8 mouse cellular contexts compared by ENCODE assay signal in the genomic region with DNA sequence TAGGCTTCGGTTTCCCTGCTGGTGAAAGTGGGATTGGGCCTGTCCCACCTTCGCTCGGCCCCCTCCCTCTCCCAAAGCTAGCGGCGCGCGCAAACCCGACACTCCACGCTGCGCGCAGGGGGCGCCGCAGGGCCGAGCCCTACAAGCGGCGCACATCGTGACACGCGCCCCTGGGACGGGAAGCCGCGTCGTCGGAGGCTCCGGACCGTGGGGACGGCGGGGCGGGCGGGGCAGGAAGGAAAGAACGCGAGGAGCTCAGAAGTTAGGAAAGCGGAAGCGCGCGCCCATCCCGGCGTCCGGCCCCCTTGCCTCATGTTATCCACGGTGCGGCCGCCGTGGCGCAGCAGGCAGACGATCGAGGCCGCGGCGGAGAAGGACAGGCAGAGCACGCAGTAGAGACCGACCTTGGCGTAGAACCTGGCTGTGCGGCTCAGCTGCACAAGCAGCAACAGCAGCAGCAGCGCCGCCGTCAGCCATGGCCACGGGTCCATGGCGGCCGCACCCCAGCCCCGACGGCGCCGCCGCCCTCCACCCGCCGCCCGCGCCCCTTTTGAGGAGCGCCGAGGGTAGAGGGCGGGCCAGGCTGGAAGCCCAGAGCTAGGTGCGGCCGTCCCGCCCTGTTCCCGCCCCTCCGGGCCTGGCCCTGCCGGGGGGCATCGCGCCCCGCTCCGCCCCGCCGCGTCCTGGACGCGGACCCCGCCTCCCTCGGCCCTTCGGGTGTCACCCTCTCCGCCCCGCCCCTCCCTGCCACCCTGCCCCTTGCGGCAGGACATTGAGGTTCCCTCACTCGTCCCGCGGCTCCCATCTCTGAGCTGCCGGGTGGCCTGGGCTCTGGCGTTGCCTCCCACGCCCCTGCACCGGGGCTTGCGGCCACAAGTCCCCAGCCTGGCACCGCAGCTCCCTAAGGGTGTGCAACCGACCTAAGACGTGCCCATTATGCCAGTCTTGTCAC. TPM values are rescaled to one million over a fixed set of nuclear protein-coding genes. Genes with fewer than 3 reads are reported as not detected.
A peak's percentile ranks its signal among the peaks of the same experiment; 100 is the strongest.
DNase-seq lines count a peak whose midpoint lies in the region; ATAC-seq and TF ChIP-seq lines count a peak whose summit lies in the region.

A gene (minus strand): TSS at position 698 of the 952 bp plus-strand sequence.

- TF ChIP-seq CTCF in embryonic fibroblast, embryonic 13.5 days (IDR thresholded peaks at IDR 0.05; ENCODE audit: borderline replicate concordance, insufficient read depth, low read length) = no peak
- TF ChIP-seq CTCF in lung, postnatal 0 days (IDR thresholded peaks at IDR 0.05) = peak; percentile 69
- TF ChIP-seq CTCF in olfactory bulb, adult 2 months (IDR thresholded peaks at IDR 0.05; ENCODE audit: insufficient read depth, low read depth, low read length) = no peak

- peak; percentile 71 for DNase-seq in 3T3-L1 (ENCODE audit: low read depth, low spot score)
- DNase-seq in ZHBTc4 (ENCODE audit: low read depth, low spot score) = peak; percentile 94
- DNase-seq in kidney, postnatal 10 days = peak; percentile 92
- peak; percentile 96 for DNase-seq in lung, postnatal 0 days (ENCODE audit: low spot score)
- peak; percentile 79 to 87 for DNase-seq in thymus, postnatal 36 days

- no peaks in the 10 kb centered on the region for H3K27me3 ChIP-seq in heart, embryonic 15.5 days
- H3K27me3 ChIP-seq in lung, postnatal 0 days (replicated peaks; ENCODE audit: insufficient read depth, low read length) = no peaks in the 10 kb centered on the region

- peak; percentile 86 for ATAC-seq in heart, embryonic 15.5 days (replicated peaks; ENCODE audit: insufficient number of reproducible peaks, insufficient read depth, low FRiP score, low read depth)
- ATAC-seq in lung, postnatal 0 days = peak; percentile 88

- peak; percentile 79 for TF ChIP-seq POLR2A in embryonic fibroblast, embryonic 13.5 days (IDR thresholded peaks at IDR 0.05; ENCODE audit: low read depth, low read length)
- TF ChIP-seq POLR2A in olfactory bulb, adult 2 months (IDR thresholded peaks at IDR 0.05; ENCODE audit: insufficient read depth, low read depth, low read length) = 0 out of 2 replicates have a peak, but pooled peaks have one; percentile 25

- no peak within 1 kb of the TSS for H3K27ac ChIP-seq in embryonic fibroblast, embryonic 13.5 days (ENCODE audit: insufficient read depth, low read length)
- peak within 1 kb of the TSS; percentile 79 for H3K27ac ChIP-seq in heart, embryonic 15.5 days
- H3K27ac ChIP-seq in lung, postnatal 0 days (ENCODE audit: low read length) = peak within 1 kb of the TSS; percentile 96
- no peak within 1 kb of the TSS for H3K27ac ChIP-seq in olfactory bulb, adult 2 months (ENCODE audit: insufficient read depth, low read depth, low read length)

- peak within 1 kb of the TSS; percentile 77 for H3K9ac ChIP-seq in heart, embryonic 15.5 days
- H3K9ac ChIP-seq in lung, postnatal 0 days (replicated peaks; ENCODE audit: low read depth) = peak within 1 kb of the TSS; percentile 80

- H3K4me3 ChIP-seq in embryonic fibroblast, embryonic 13.5 days (ENCODE audit: insufficient read depth, low read length) = peak within 1 kb of the TSS; percentile 55
- H3K4me3 ChIP-seq in heart, embryonic 15.5 days = peak within 1 kb of the TSS; percentile 66
- H3K4me3 ChIP-seq in lung, postnatal 0 days (ENCODE audit: low read depth, low read length) = peak within 1 kb of the TSS; percentile 60
- H3K4me3 ChIP-seq in olfactory bulb, adult 2 months (ENCODE audit: insufficient read depth, low read depth, low read length) = peak within 1 kb of the TSS; percentile 51

- no peaks in the 10 kb centered on the region for H3K9me3 ChIP-seq in heart, embryonic 15.5 days (replicated peaks)
- H3K9me3 ChIP-seq in lung, postnatal 0 days (ENCODE audit: low read length) = no peaks in the 10 kb centered on the region

- H3K4me2 ChIP-seq in heart, embryonic 15.5 days = peak within 1 kb of the TSS; percentile 90
- H3K4me2 ChIP-seq in lung, postnatal 0 days (replicated peaks; ENCODE audit: low read depth, low read length) = peak within 1 kb of the TSS; percentile 60

- H3K36me3 ChIP-seq in heart, embryonic 15.5 days = no peaks in the 10 kb centered on the region
- no peaks in the 10 kb centered on the region for H3K36me3 ChIP-seq in lung, postnatal 0 days (ENCODE audit: insufficient read depth, low read length)

- H3K4me1 ChIP-seq in embryonic fibroblast, embryonic 13.5 days (ENCODE audit: control insufficient read depth, insufficient read depth, low read length) = no peaks in the 10 kb centered on the region
- peaks cover 34% of the 10 kb centered on the region for H3K4me1 ChIP-seq in heart, embryonic 15.5 days (replicated peaks)
- peaks cover 21% of the 10 kb centered on the region; the same call in 1 of the 2 replicates for H3K4me1 ChIP-seq in lung, postnatal 0 days (ENCODE audit: insufficient read depth, low read depth, low read length)
- peaks cover 12% of the 10 kb centered on the region for H3K4me1 ChIP-seq in olfactory bulb, adult 2 months (ENCODE audit: control insufficient read depth, insufficient read depth, low read length)

- under 1% methylated on average over 81 of the region's 103 CpGs for WGBS in heart, embryonic 15.5 days
- under 1% methylated on average over 76 of the region's 103 CpGs for WGBS in lung, postnatal 0 days
- WGBS in olfactory bulb, adult 2 months = 1% methylated on average over 97 of the region's 103 CpGs

- TF ChIP-seq EP300 in lung, postnatal 0 days (IDR thresholded peaks at IDR 0.05) = no peak

RNA-seq across cellular contexts. Expression of the gene that starts here (rescaled TPM):
- polyA plus RNA-seq in embryonic fibroblast, embryonic 13.5 days (2011; ENCODE audit: insufficient read length, low read depth, missing spikeins) = 21.4 and 22.4 TPM in 2 replicates
- 19.9 and 26.3 TPM in 2 replicates for polyA plus RNA-seq in heart, embryonic 15.5 days (2015; fragmentation: Nextera tagmentation; extraction: Ambion mirVana)
- polyA plus RNA-seq in lung, postnatal 0 days (2015; fragmentation: Nextera tagmentation; extraction: Ambion mirVana) = 59.5 and 72.8 TPM in 2 replicates
- polyA plus RNA-seq in olfactory bulb, adult 2 months (2012; ENCODE audit: insufficient read depth, insufficient read length, low replicate concordance, missing spikeins) = not detected in 2 replicates

Comparison
In these comparisons a context has a peak if more than half of its experiments do, and no peak if none do; other contexts are left out.
1. RNA of the gene that starts here (polyA plus RNA-seq): 59.5 to 72.8 TPM in lung, postnatal 0 days, 21.4 to 22.4 TPM in embryonic fibroblast, embryonic 13.5 days and 19.9 to 26.3 TPM in heart, embryonic 15.5 days; not detected in olfactory bulb, adult 2 months; every median in the first group is over 10 times any median in the second.
2. H3K27ac ChIP-seq: peak in heart, embryonic 15.5 days (single experiment) and lung, postnatal 0 days (single experiment); none in embryonic fibroblast, embryonic 13.5 days (single experiment) and olfactory bulb, adult 2 months (single experiment).
3. Peak in every context shown above with its lines, with median percentiles within 50 percentile points of each other: DNase-seq and H3K4me3 ChIP-seq.